Mouse (Mus musculus) forebrain, embryonic 13.5 days (tissue): ENCODE results near the gene Acap2. TPM values are rescaled to one million over a fixed set of nuclear protein-coding genes. Genes with fewer than 3 reads are reported as not detected.

Experiments used
- ATAC-seq: fragments of 200-750 bp; cut with Nextera tagmentation; 2 replicates; pipeline ENCODE4 v1.8.0; 2017
- H3K27ac ChIP-seq: fragments of 300-500 bp; sonication (generic); 2 replicates; pipeline ENCODE4 v1.5.1; 2015; ENCODE audit warnings: inconsistent platforms, mild to moderate bottlenecking, moderate library complexity
- H3K27me3 ChIP-seq: fragments of 300-500 bp; sonication (generic); 2 replicates; pipeline ENCODE4 v1.6.1; 2015; ENCODE audit warnings: mild to moderate bottlenecking, inconsistent platforms
- H3K36me3 ChIP-seq: fragments of 300-500 bp; sonication (generic); 2 replicates; pipeline ENCODE4 v1.6.1; 2015; ENCODE audit warnings: mild to moderate bottlenecking, inconsistent platforms; ENCODE audit not compliant: poor library complexity, severe bottlenecking
- H3K4me1 ChIP-seq: fragments of 300-500 bp; sonication (generic); 2 replicates; pipeline ENCODE4 v1.6.1; 2015; ENCODE audit warnings: inconsistent platforms
- H3K4me2 ChIP-seq: fragments of 300-500 bp; sonication (generic); 2 replicates; pipeline ENCODE4 v1.6.1; 2015; ENCODE audit warnings: inconsistent platforms, mild to moderate bottlenecking, moderate library complexity
- H3K4me3 ChIP-seq: fragments of 300-500 bp; sonication (generic); 2 replicates; pipeline ENCODE4 v1.5.1; 2015; ENCODE audit warnings: mild to moderate bottlenecking, inconsistent platforms
- H3K9ac ChIP-seq: fragments of 300-500 bp; sonication (generic); 2 replicates; pipeline ENCODE4 v1.6.1; 2015; ENCODE audit warnings: mild to moderate bottlenecking, inconsistent platforms
- H3K9me3 ChIP-seq: fragments of 300-500 bp; sonication (generic); replicated peaks from 2 replicates; pipeline ENCODE4 v1.6.1; 2016; ENCODE audit warnings: inconsistent platforms
- WGBS: fragments of 180-500 bp; shearing (Covaris S2); methylation state at CpG from one replicate; pipeline ENCODE4 v1.1.7; 2015; 5-methylcytosine and 5-hydroxymethylcytosine counted together
- polyA plus RNA-seq: library from polyadenylated mRNA; unstranded; fragments of >200 nt; fragmentation: Nextera tagmentation; extraction: Ambion mirVana; gene quantifications from 2 replicates; pipeline ENCODE4 v1.2.1, GENCODE M21; 2015

Gene Acap2
- polyA plus RNA-seq, 1 experiment from 2014 or later = 14.9 TPM

- 0 out of 2 replicates have a peak, but pooled peaks cover 4% of the 10 kb centered on the region for H3K4me1 ChIP-seq
- H3K4me3 ChIP-seq = no peak overlapping the region
- H3K36me3 ChIP-seq = no peaks in the 10 kb centered on the region; the same call in 1 of the 2 replicates
- H3K27me3 ChIP-seq = no peaks in the 10 kb centered on the region
- no peaks in the 10 kb centered on the region for H3K9me3 ChIP-seq
- no peak overlapping the region for H3K4me2 ChIP-seq
- no peak for ATAC-seq
- H3K9ac ChIP-seq = no peak overlapping the region
- no peak overlapping the region for H3K27ac ChIP-seq
- WGBS = 79% methylated on average over 3 of the region's 3 CpGs
Observed at GRCm38 (mm10) chr16:31074324-31074908, 126.6 kb downstream of the Acap2 start.

GRCm38 (mm10) chr16:31071731-31072130, 129.3 kb downstream of the Acap2 start:
- no peaks in the 10 kb centered on the region for H3K9me3 ChIP-seq
- H3K27me3 ChIP-seq = no peaks in the 10 kb centered on the region
- H3K9ac ChIP-seq = no peak overlapping the region
- 90% methylated on average over 6 of the region's 6 CpGs for WGBS
- ATAC-seq = no peak
- no peak overlapping the region for H3K27ac ChIP-seq
- no peak overlapping the region for H3K4me2 ChIP-seq
- H3K36me3 ChIP-seq = no peaks in the 10 kb centered on the region; the same call in 1 of the 2 replicates
- no peak overlapping the region for H3K4me3 ChIP-seq
- H3K4me1 ChIP-seq = 0 out of 2 replicates have a peak, but pooled peaks cover 4% of the 10 kb centered on the region

GRCm38 (mm10) chr16:31070358-31071133, 130.5 kb downstream of the Acap2 start:
- 0 out of 2 replicates have a peak overlapping the region, but pooled peaks have one; percentile 3 for H3K9ac ChIP-seq
- 0 out of 2 replicates have a peak, but pooled peaks cover 4% of the 10 kb centered on the region for H3K4me1 ChIP-seq
- no peak overlapping the region for H3K4me3 ChIP-seq
- no peaks in the 10 kb centered on the region for H3K36me3 ChIP-seq
- ATAC-seq = peak; percentile 76
- no peaks in the 10 kb centered on the region for H3K9me3 ChIP-seq
- H3K27ac ChIP-seq = no peak overlapping the region
- no peaks in the 10 kb centered on the region for H3K27me3 ChIP-seq
- 22% methylated on average over 21 of the region's 21 CpGs for WGBS
- peak overlapping the region; percentile 8 for H3K4me2 ChIP-seq

GRCm38 (mm10) chr16:31069211-31070166, 131.6 kb downstream of the Acap2 start:
- H3K9me3 ChIP-seq = no peaks in the 10 kb centered on the region
- no peak overlapping the region for H3K4me3 ChIP-seq
- no peak overlapping the region for H3K4me2 ChIP-seq
- H3K4me1 ChIP-seq = 0 out of 2 replicates have a peak, but pooled peaks cover 4% of the 10 kb centered on the region
- WGBS = 87% methylated on average over 14 of the region's 14 CpGs
- H3K27ac ChIP-seq = no peak overlapping the region
- no peaks in the 10 kb centered on the region for H3K36me3 ChIP-seq
- H3K9ac ChIP-seq = no peak overlapping the region
- H3K27me3 ChIP-seq = no peaks in the 10 kb centered on the region
- ATAC-seq = no peak

- H3K36me3 ChIP-seq = no peaks in the 10 kb centered on the region
- 92% methylated on average over 7 of the region's 7 CpGs for WGBS
- H3K27ac ChIP-seq = no peak overlapping the region
- ATAC-seq = no peak
- H3K4me3 ChIP-seq = no peak overlapping the region
- H3K27me3 ChIP-seq = no peaks in the 10 kb centered on the region
- H3K4me2 ChIP-seq = no peak overlapping the region
- H3K9me3 ChIP-seq = no peaks in the 10 kb centered on the region
- no peak overlapping the region for H3K9ac ChIP-seq
- H3K4me1 ChIP-seq = 0 out of 2 replicates have a peak, but pooled peaks cover 4% of the 10 kb centered on the region
Observed at GRCm38 (mm10) chr16:31068280-31068679, 132.8 kb downstream of the Acap2 start.

- no peaks in the 10 kb centered on the region for H3K27me3 ChIP-seq
- no peak overlapping the region for H3K9ac ChIP-seq
- no peaks in the 10 kb centered on the region for H3K9me3 ChIP-seq
- no peak overlapping the region for H3K4me3 ChIP-seq
- H3K4me2 ChIP-seq = no peak overlapping the region
- 74% methylated on average over 15 of the region's 15 CpGs for WGBS
- H3K4me1 ChIP-seq = 0 out of 2 replicates have a peak, but pooled peaks cover 4% of the 10 kb centered on the region
- H3K36me3 ChIP-seq = no peaks in the 10 kb centered on the region
- ATAC-seq = no peak
- H3K27ac ChIP-seq = no peak overlapping the region
Observed at GRCm38 (mm10) chr16:31066344-31067098, 134.5 kb downstream of the Acap2 start.

GRCm38 (mm10) chr16:31064782-31065181, 136.3 kb downstream of the Acap2 start:
- H3K36me3 ChIP-seq = no peaks in the 10 kb centered on the region
- 95% methylated on average over 6 of the region's 6 CpGs for WGBS

GRCm38 (mm10) chr16:31062918-31063317, 138.1 kb downstream of the Acap2 start:
- Histone ChIP-seq H3K9ac (no peak overlapping the region), H3K9me3 (no peaks in the 10 kb centered on the region), H3K36me3 (no peaks in the 10 kb centered on the region), H3K4me3 (no peak overlapping the region), H3K4me2 (no peak overlapping the region), H3K27ac (no peak overlapping the region), H3K27me3 (no peaks in the 10 kb centered on the region), H3K4me1 (peaks cover 9% of the 10 kb centered on the region)
- WGBS = 78% methylated on average over 3 of the region's 3 CpGs
- ATAC-seq = no peak

More at GRCm38 (mm10) chr16:31064782-31065181, 136.3 kb downstream of the Acap2 start:
- Histone ChIP-seq H3K4me2 (no peak overlapping the region), H3K4me3 (no peak overlapping the region), H3K27ac (no peak overlapping the region), H3K9me3 (no peaks in the 10 kb centered on the region), H3K27me3 (no peaks in the 10 kb centered on the region), H3K9ac (no peak overlapping the region), H3K4me1 (no peaks in the 10 kb centered on the region)
- ATAC-seq = no peak

GRCm38 (mm10) chr16:31061246-31061880, 139.7 kb downstream of the Acap2 start:
- Histone ChIP-seq H3K36me3 (no peaks in the 10 kb centered on the region), H3K9ac (no peak overlapping the region), H3K4me1 (peaks cover 9% of the 10 kb centered on the region), H3K9me3 (no peaks in the 10 kb centered on the region), H3K27me3 (no peaks in the 10 kb centered on the region), H3K4me3 (no peak overlapping the region), H3K4me2 (no peak overlapping the region), H3K27ac (no peak overlapping the region)
- WGBS = 78% methylated on average over 11 of the region's 11 CpGs
- ATAC-seq = no peak

GRCm38 (mm10) chr16:31060714-31061113, 140.3 kb downstream of the Acap2 start:
- ATAC-seq = no peak
- H3K27me3 ChIP-seq = no peaks in the 10 kb centered on the region
- 97% methylated on average over 13 of the region's 13 CpGs for WGBS
- H3K4me2 ChIP-seq = no peak overlapping the region
- H3K9ac ChIP-seq = no peak overlapping the region
- no peak overlapping the region for H3K27ac ChIP-seq
- H3K4me3 ChIP-seq = no peak overlapping the region
- no peaks in the 10 kb centered on the region for H3K9me3 ChIP-seq
- peaks cover 9% of the 10 kb centered on the region for H3K4me1 ChIP-seq
- H3K36me3 ChIP-seq = no peaks in the 10 kb centered on the region

GRCm38 (mm10) chr16:31060226-31060625, 140.8 kb downstream of the Acap2 start:
- no peaks in the 10 kb centered on the region for H3K27me3 ChIP-seq
- H3K36me3 ChIP-seq = no peaks in the 10 kb centered on the region
- H3K9ac ChIP-seq = no peak overlapping the region
- no peaks in the 10 kb centered on the region for H3K9me3 ChIP-seq
- H3K4me2 ChIP-seq = no peak overlapping the region
- peaks cover 9% of the 10 kb centered on the region for H3K4me1 ChIP-seq
- H3K4me3 ChIP-seq = no peak overlapping the region
- 91% methylated on average over 3 of the region's 3 CpGs for WGBS
- H3K27ac ChIP-seq = no peak overlapping the region
- no peak for ATAC-seq
